Mouse (Mus musculus) lung, embryonic 14.5 days (tissue): ENCODE results near the gene Cth. TPM values are rescaled to one million over a fixed set of nuclear protein-coding genes. Genes with fewer than 3 reads are reported as not detected.
"Not testable (repeated sequence)": the region's sequence is repeated elsewhere in the genome, so short reads cannot be mapped to it uniquely, and the experiment has no call there.

Experiments
- ATAC-seq: fragments of 200-750 bp; cut with Nextera tagmentation; 2 replicates; pipeline ENCODE4 v1.8.0; 2017; ENCODE audit warnings: mild to moderate bottlenecking, moderate TSS enrichment, moderate library complexity; ENCODE audit not compliant: insufficient read depth
- DNase-seq: peaks from one replicate; pipeline ENCODE4 v3.0.0-alpha.2; 2015
- H3K27ac ChIP-seq: fragments of 300-500 bp; sonication (generic); 2 replicates; pipeline ENCODE4 v1.5.1; 2014; ENCODE audit warnings: low read depth, mild to moderate bottlenecking, moderate library complexity
- H3K27me3 ChIP-seq: fragments of 300-500 bp; sonication (generic); 2 replicates; pipeline ENCODE4 v1.6.1; 2014; ENCODE audit warnings: low read length, control low read depth; ENCODE audit not compliant: insufficient read depth
- H3K36me3 ChIP-seq: fragments of 300-500 bp; sonication (generic); 2 replicates; pipeline ENCODE4 v1.6.1; 2014; ENCODE audit warnings: control low read depth; ENCODE audit not compliant: insufficient read depth
- H3K4me1 ChIP-seq: fragments of 300-500 bp; sonication (generic); 2 replicates; pipeline ENCODE4 v1.6.1; 2014; ENCODE audit warnings: antibody characterized with exemption, control low read depth; ENCODE audit not compliant: insufficient read depth
- H3K4me2 ChIP-seq: fragments of 300-500 bp; sonication (generic); 2 replicates; pipeline ENCODE4 v1.6.1; 2014; ENCODE audit warnings: mild to moderate bottlenecking
- H3K4me3 ChIP-seq: fragments of 300-500 bp; sonication (generic); 2 replicates; pipeline ENCODE4 v1.5.1; 2014; ENCODE audit warnings: low read depth, low read length
- H3K9ac ChIP-seq: fragments of 300-500 bp; sonication (generic); 2 replicates; pipeline ENCODE4 v1.6.1; 2014
- H3K9me3 ChIP-seq: fragments of 300-500 bp; sonication (generic); 2 replicates; pipeline ENCODE4 v1.6.1; 2016; ENCODE audit warnings: low read depth, low read length, control low read depth
- CTCF ChIP-seq: IDR thresholded peaks from 2 replicates; pipeline ENCODE4 v1.5.1; 2016; ENCODE audit warnings: antibody characterized with exemption, low read depth
- WGBS: fragments of 180-500 bp; shearing (Covaris S2); extraction: QIAGEN DNeasy Blood & Tissue Kit; methylation state at CpG from one replicate; pipeline ENCODE4 v1.1.7; 2014; 5-methylcytosine and 5-hydroxymethylcytosine counted together
- polyA plus RNA-seq: library from polyadenylated mRNA; unstranded; fragments of >200 nt; fragmentation: Nextera tagmentation; extraction: Ambion mirVana; gene quantifications from 2 replicates; pipeline ENCODE4 v1.2.1, GENCODE M21; 2014

Cth gene
- polyA plus RNA-seq, 1 experiment from 2014 or later: 10.5 TPM

DNA sequence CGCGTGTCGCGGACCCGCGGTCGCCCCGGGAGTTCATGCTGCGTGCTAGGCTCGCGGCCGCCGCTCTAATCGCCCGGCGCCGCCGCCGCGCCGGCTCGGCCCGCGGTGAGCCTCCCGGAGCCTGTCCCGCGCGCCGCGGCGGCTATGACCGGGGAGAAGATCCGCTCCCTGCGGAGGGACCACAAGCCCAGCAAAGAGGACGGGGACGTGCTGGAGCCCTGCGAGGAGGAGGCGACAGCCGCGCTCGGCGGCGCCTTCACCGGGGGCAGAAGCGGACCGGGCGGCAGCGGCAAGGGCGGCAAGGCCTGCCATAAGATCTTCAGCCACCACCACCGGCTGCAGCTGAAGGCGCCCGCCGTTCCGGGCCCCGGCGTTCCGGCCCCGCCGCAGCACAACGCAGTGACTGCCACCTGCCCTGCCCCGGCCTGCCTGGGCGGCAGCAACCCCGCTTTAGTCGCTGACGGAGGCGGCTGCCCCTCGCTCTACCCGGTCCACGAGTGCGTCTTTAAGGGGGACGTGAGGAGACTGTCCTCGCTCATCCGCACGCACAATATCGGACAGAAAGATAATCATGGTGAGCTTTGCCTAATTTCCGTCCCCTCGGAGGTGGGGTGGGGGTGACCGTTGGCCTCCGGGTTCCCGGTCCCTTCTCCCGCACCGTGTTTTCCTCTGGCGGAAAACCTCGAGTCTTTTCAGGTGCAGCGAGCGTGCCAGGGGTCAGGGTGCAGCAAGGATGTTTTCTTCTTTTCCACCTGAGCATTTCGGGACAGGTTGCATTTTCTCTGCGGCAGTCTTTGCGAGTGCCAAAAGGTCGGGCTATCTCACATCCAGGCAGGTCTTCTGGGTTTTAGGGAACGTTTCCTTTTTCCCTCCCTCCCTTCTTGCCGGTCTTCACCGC is 22.8 kb upstream of the Cth start:
- peak overlapping the region; percentile 89 for H3K4me3 ChIP-seq
- peak; percentile 17 for DNase-seq
- H3K27ac ChIP-seq: peak overlapping the region; percentile 98
- no peak for TF ChIP-seq CTCF
- H3K9ac ChIP-seq: peak overlapping the region; percentile 87
- ATAC-seq: peak; percentile 68
- no peaks in the 10 kb centered on the region for H3K4me1 ChIP-seq
- no peaks in the 10 kb centered on the region for H3K9me3 ChIP-seq
- no peaks in the 10 kb centered on the region for H3K27me3 ChIP-seq
- under 1% methylated on average over 92 of the region's 93 CpGs for WGBS
- H3K4me2 ChIP-seq: peak overlapping the region; percentile 94
- no peaks in the 10 kb centered on the region for H3K36me3 ChIP-seq

DNA sequence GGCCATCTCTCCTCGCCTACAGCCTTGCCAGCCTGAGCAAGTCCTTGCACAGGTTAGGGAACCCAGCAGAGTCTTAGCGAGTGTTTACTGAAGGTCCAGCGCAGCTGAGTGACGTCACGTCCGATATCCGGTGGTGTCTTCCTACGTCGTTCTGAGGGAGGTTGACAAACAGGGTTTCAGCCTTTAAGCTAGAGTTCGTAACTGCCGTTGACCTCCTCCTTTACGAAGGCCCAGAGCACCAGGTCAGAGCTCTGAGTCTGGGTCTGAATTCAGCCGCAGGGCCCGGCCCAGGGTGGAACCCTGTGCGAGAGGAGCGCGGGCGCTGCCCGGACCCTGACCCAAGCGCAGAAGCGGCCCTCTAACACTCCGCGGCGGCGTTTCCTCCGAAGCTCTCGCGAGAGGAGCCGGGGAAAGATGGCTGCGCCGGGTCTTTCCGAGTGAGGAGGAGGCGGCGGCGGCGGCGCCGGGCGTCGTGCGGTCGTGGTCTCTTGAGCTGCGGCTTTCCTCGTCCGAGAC is 22.0 kb upstream of the Cth start, which contains the start of gene Ankrd13c:
TSS of gene Ankrd13c (plus strand) at position 397 of the 516 bp plus-strand sequence.
- Histone ChIP-seq H3K36me3 (no peaks in the 10 kb centered on the region), H3K4me2 (peak within 1 kb of the TSS; percentile 94), H3K4me1 (no peaks in the 10 kb centered on the region), H3K9me3 (no peaks in the 10 kb centered on the region), H3K27me3 (no peaks in the 10 kb centered on the region), H3K9ac (peak within 1 kb of the TSS; percentile 87), H3K4me3 (peak within 1 kb of the TSS; percentile 89), H3K27ac (peak within 1 kb of the TSS; percentile 98)
- no peak for TF ChIP-seq CTCF
- DNase-seq (peak; percentile 96), ATAC-seq (peak; percentile 98)
- under 1% methylated on average over 43 of the region's 45 CpGs for WGBS

DNA sequence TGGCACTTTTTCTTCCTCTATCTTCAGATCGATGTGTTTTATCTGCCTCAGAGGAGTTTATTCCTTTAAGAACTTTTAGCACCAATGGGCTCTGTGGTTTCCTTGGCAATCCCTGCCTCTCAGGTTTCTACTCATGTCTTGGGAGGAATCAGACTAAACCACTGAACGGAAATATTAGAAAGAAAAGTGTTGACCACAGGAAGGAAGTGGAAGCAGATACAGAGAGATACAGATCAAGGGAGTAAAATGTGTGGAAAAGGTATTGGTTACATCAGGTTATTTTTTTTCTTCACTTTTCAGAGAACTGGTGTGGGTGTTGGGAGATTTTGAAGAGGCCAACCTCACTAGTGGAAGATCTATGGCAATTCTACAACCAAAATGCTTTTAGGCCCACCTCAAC is 13.7 kb upstream of the Cth start:
- no peaks in the 10 kb centered on the region for H3K4me1 ChIP-seq
- no peak for ATAC-seq
- no peaks in the 10 kb centered on the region for H3K9me3 ChIP-seq
- H3K27me3 ChIP-seq: no peaks in the 10 kb centered on the region
- H3K9ac ChIP-seq: no peak overlapping the region
- H3K4me3 ChIP-seq: no peak overlapping the region
- no peak overlapping the region for H3K27ac ChIP-seq
- 82% methylated on average over 2 of the region's 2 CpGs for WGBS
- no peak for TF ChIP-seq CTCF
- no peak overlapping the region for H3K4me2 ChIP-seq
- no peaks in the 10 kb centered on the region for H3K36me3 ChIP-seq
- no peak for DNase-seq

DNA sequence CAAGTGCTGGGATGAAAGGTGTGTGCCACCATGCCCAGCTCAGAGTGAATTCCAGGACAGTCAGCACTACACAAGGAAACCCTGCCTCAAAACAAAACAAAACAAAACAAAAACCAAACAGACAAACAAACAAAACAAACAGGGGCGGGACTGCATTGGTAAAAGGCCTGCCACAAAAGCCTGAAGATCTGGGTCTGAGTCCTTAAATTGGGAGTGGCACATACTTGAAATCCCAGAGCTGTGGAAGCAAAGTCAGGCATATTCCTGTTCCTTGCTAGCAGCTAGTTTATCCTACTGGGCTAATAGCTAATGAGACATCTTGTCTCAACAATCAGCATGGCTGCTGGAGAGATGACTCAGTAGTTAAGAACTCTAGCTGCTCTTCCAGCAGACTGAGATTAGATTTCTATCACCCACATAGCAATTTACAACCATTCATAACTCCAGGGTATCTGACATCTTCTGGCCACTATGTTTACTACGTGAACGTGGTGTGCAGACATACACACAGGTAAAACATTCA is 9.5 kb upstream of the Cth start:
- ATAC-seq (no peak), DNase-seq (no peak)
- H3K4me1 ChIP-seq: no peaks in the 10 kb centered on the region
- H3K36me3 ChIP-seq: no peaks in the 10 kb centered on the region
- no peaks in the 10 kb centered on the region for H3K27me3 ChIP-seq
- no peak overlapping the region for H3K27ac ChIP-seq
- no peak overlapping the region for H3K4me2 ChIP-seq
- H3K9me3 ChIP-seq: no peaks in the 10 kb centered on the region
- H3K9ac ChIP-seq: no peak overlapping the region
- H3K4me3 ChIP-seq: no peak overlapping the region
- no peak for TF ChIP-seq CTCF
- 70% methylated on average over 3 of the region's 3 CpGs for WGBS

DNA sequence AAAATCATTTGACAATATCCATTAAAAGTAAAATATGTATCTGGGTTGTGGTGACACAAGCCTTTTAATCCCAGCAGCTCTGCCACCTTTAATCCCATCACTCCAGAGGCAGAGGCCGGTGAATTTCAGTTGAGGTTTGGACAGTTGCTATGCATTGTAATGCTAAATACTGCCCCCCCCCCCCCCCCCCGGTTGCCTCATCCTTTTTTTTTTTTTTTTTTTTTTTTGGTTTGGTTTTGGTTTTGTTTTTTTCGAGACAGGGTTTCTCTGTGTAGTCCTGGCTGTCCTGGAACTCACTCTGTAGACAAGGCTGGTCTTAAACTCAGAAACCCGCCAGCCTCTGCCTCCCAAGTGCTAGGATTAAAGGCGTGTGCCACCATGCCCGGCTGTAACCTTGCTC is 8.3 kb upstream of the Cth start:
- H3K4me2 ChIP-seq, H3K27me3 ChIP-seq, DNase-seq, H3K4me3 ChIP-seq, H3K4me1 ChIP-seq, H3K27ac ChIP-seq, H3K36me3 ChIP-seq, H3K9ac ChIP-seq, ATAC-seq, H3K9me3 ChIP-seq: not testable (repeated sequence)
- WGBS: 72% methylated on average over 5 of the region's 6 CpGs

DNA sequence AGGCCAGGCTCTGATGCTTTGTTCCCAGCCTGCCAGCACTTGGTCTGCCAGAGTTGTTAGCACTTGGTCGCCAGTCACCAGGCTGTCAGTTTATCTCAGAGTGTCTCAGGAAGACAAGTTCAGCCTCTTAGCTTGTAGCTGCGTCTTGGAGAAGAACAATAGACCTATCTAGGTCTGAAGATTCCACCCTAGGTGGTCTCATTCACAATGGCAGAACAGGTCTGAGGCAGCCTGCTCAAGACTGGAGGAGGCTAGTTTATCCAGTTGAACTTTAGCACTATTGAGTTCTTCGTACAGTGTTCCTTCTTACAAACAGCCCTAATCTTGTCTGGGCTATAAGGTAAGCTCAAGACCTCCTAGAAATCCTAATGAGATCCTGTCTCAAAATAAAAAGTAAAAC is 7.2 kb upstream of the Cth start:
- Histone ChIP-seq H3K9ac (no peak overlapping the region), H3K27ac (no peak overlapping the region), H3K9me3 (no peaks in the 10 kb centered on the region), H3K4me3 (no peak overlapping the region), H3K36me3 (no peaks in the 10 kb centered on the region), H3K27me3 (no peaks in the 10 kb centered on the region), H3K4me1 (no peaks in the 10 kb centered on the region), H3K4me2 (no peak overlapping the region)
- ATAC-seq (no peak), DNase-seq (no peak)
- TF ChIP-seq CTCF: no peak
- 41% methylated on average over 3 of the region's 3 CpGs for WGBS

DNA sequence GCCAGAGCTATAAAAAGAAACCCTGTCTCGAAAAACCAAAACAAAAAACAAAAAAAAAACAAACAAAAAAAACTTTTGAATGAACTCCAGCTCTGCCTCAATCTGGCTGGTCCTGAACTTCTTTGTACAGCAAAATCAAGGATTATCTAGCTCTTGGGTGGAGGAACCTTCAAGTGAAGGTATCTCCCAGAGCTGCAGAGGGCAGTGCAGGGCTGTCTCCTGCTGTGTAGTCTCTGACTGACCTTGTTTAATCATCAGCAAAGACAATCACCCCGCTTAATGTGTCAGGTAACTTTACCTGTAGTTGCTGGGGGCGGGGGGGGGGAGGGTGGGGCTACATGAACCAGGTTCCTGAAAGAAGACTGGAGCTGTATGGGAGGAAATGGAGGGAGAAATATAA is 6.7 kb upstream of the Cth start:
- Histone ChIP-seq H3K27ac (no peak overlapping the region), H3K27me3 (no peaks in the 10 kb centered on the region), H3K36me3 (no peaks in the 10 kb centered on the region), H3K4me3 (no peak overlapping the region), H3K4me2 (no peak overlapping the region), H3K9me3 (no peaks in the 10 kb centered on the region), H3K9ac (no peak overlapping the region), H3K4me1 (no peaks in the 10 kb centered on the region)
- no peak for TF ChIP-seq CTCF
- no peak for DNase-seq
- no peak for ATAC-seq
- WGBS: 47% methylated on average over 3 of the region's 3 CpGs
